11 mouse cellular contexts compared by ENCODE assay signal in genomic region chr4:129382488-129382887, GRCm38 (mm10). TPM values are rescaled to one million over a fixed set of nuclear protein-coding genes. Genes with fewer than 3 reads are reported as not detected.
DNase-seq lines count a peak whose midpoint lies in the region; ATAC-seq and TF ChIP-seq lines count a peak whose summit lies in the region.
"Had no signal": no experiment of that assay in that cellular context is flagged by ENCODE, and none has a peak within 500 bp of the region (broad histone marks: within the 10 kb centered on the region; RNA-seq: fewer than 3 reads in every experiment).

No protein-coding gene starts in this region.

- no peak for TF ChIP-seq CTCF in E14TG2a.4 (conservative IDR thresholded peaks at IDR 0.05; ENCODE audit: low read length)
- no peak for TF ChIP-seq CTCF in intestine, postnatal 0 days (IDR thresholded peaks at IDR 0.05; ENCODE audit: low read depth)

- no peaks in the 10 kb centered on the region for H3K36me3 ChIP-seq in intestine, embryonic 16.5 days (ENCODE audit: control insufficient read depth, insufficient read depth, low read length)
- H3K36me3 ChIP-seq in intestine, embryonic 15.5 days = no peaks in the 10 kb centered on the region
- peaks cover 4% of the 10 kb centered on the region; the same call in 1 of the 2 replicates for H3K36me3 ChIP-seq in E14TG2a.4 (ENCODE audit: insufficient read depth, low read length)
- no peaks in the 10 kb centered on the region for H3K36me3 ChIP-seq in intestine, postnatal 0 days (ENCODE audit: control insufficient read depth, insufficient read depth)
- H3K36me3 ChIP-seq: embryonic facial prominence, embryonic 15.5 days; limb, embryonic 10.5 days; midbrain, embryonic 13.5 days had no signal

- no peak for ATAC-seq in intestine, embryonic 16.5 days
- no peak for ATAC-seq in intestine, embryonic 15.5 days
- ATAC-seq in intestine, postnatal 0 days = no peak
- ATAC-seq: forebrain, embryonic 16.5 days; midbrain, embryonic 13.5 days had no signal

- no peak overlapping the region for H3K9ac ChIP-seq in intestine, embryonic 16.5 days (ENCODE audit: low read depth, low read length)
- H3K9ac ChIP-seq in intestine, embryonic 15.5 days = no peak overlapping the region
- no peak overlapping the region for H3K9ac ChIP-seq in intestine, postnatal 0 days (ENCODE audit: low read depth, low read length)
- H3K9ac ChIP-seq: embryonic facial prominence, embryonic 15.5 days; midbrain, embryonic 13.5 days had no signal

- WGBS in intestine, embryonic 16.5 days = 95% methylated on average over 2 of the region's 2 CpGs
- 95% methylated on average over 2 of the region's 2 CpGs for WGBS in intestine, embryonic 15.5 days
- 87% methylated on average over 2 of the region's 2 CpGs for WGBS in intestine, postnatal 0 days

- H3K27ac ChIP-seq in intestine, embryonic 16.5 days (ENCODE audit: low read length) = peak overlapping the region; percentile 31; the same call in 1 of the 2 replicates
- H3K27ac ChIP-seq in intestine, embryonic 15.5 days = no peak overlapping the region
- no peak overlapping the region for H3K27ac ChIP-seq in intestine, postnatal 0 days (ENCODE audit: low read depth, low read length)
- H3K27ac ChIP-seq: embryonic facial prominence, embryonic 15.5 days; limb, embryonic 10.5 days; midbrain, embryonic 13.5 days had no signal

- H3K9me3 ChIP-seq in intestine, embryonic 16.5 days (ENCODE audit: control insufficient read depth, low read length) = no peaks in the 10 kb centered on the region
- no peaks in the 10 kb centered on the region for H3K9me3 ChIP-seq in intestine, embryonic 15.5 days
- no peaks in the 10 kb centered on the region for H3K9me3 ChIP-seq in E14TG2a.4 (ENCODE audit: low read length)
- no peaks in the 10 kb centered on the region for H3K9me3 ChIP-seq in intestine, postnatal 0 days (ENCODE audit: control insufficient read depth)
- H3K9me3 ChIP-seq: embryonic facial prominence, embryonic 15.5 days; limb, embryonic 10.5 days; midbrain, embryonic 13.5 days had no signal

- H3K27me3 ChIP-seq in intestine, embryonic 16.5 days (replicated peaks; ENCODE audit: control insufficient read depth, insufficient read depth, low read length) = no peaks in the 10 kb centered on the region
- no peaks in the 10 kb centered on the region for H3K27me3 ChIP-seq in intestine, embryonic 15.5 days (replicated peaks)
- H3K27me3 ChIP-seq in E14TG2a.4 (ENCODE audit: insufficient read depth, low read length) = no peaks in the 10 kb centered on the region
- H3K27me3 ChIP-seq in intestine, postnatal 0 days (replicated peaks; ENCODE audit: control insufficient read depth, insufficient read depth, low read length) = no peaks in the 10 kb centered on the region

- no peak overlapping the region for H3K4me3 ChIP-seq in intestine, embryonic 16.5 days (ENCODE audit: low read length)
- H3K4me3 ChIP-seq in intestine, embryonic 15.5 days (replicated peaks) = no peak overlapping the region
- H3K4me3 ChIP-seq in E14TG2a.4 (replicated peaks; ENCODE audit: low read length) = peak overlapping the region; percentile 24; the same call in 1 of the 2 replicates
- H3K4me3 ChIP-seq in intestine, postnatal 0 days (ENCODE audit: low read depth, low read length) = no peak overlapping the region
- H3K4me3 ChIP-seq: embryonic facial prominence, embryonic 15.5 days; limb, embryonic 10.5 days; midbrain, embryonic 13.5 days had no signal

- 0 out of 2 replicates have a peak, but pooled peaks cover 4% of the 10 kb centered on the region for H3K4me1 ChIP-seq in intestine, embryonic 16.5 days (ENCODE audit: control insufficient read depth, insufficient read depth, low read length)
- H3K4me1 ChIP-seq in intestine, embryonic 15.5 days (replicated peaks) = peaks cover 5% of the 10 kb centered on the region; the same call in 1 of the 2 replicates
- peaks cover 81% of the 10 kb centered on the region for H3K4me1 ChIP-seq in E14TG2a.4 (replicated peaks; ENCODE audit: low read depth, low read length)
- H3K4me1 ChIP-seq in intestine, postnatal 0 days (replicated peaks; ENCODE audit: control insufficient read depth, insufficient read depth, low read length) = no peaks in the 10 kb centered on the region
- H3K4me1 ChIP-seq: embryonic facial prominence, embryonic 15.5 days had no signal

- no peak overlapping the region for H3K4me2 ChIP-seq in intestine, embryonic 16.5 days (ENCODE audit: low read depth, low read length)
- no peak overlapping the region for H3K4me2 ChIP-seq in intestine, embryonic 15.5 days (replicated peaks)
- 0 out of 2 replicates have a peak overlapping the region, but pooled peaks have one; percentile 10 for H3K4me2 ChIP-seq in intestine, postnatal 0 days (replicated peaks; ENCODE audit: low read depth)
- H3K4me2 ChIP-seq: embryonic facial prominence, embryonic 15.5 days; midbrain, embryonic 13.5 days had no signal

- peak; percentile 18 for DNase-seq in 3134 (ENCODE audit: extremely low read depth, insufficient read length, low spot score)
- no peak for DNase-seq in urinary bladder, postnatal 4 days (ENCODE audit: low spot score in 2 of 2)
- DNase-seq in MN1 (ENCODE audit: low spot score) = no peak

RNA-seq across cellular contexts. Expression of gene Zbtb8a, which starts 4.6 kb away (rescaled TPM):
- 13.6 and 14.0 TPM in 2 replicates for polyA plus RNA-seq in intestine, embryonic 16.5 days (2015; fragmentation: Nextera tagmentation; extraction: Ambion mirVana)
- polyA plus RNA-seq in intestine, embryonic 15.5 days (2015; fragmentation: Nextera tagmentation; extraction: Ambion mirVana) = 15.1 and 15.4 TPM in 2 replicates
- 6.8 and 7.1 TPM in 2 replicates for polyA plus RNA-seq in intestine, postnatal 0 days (2015; fragmentation: Nextera tagmentation; extraction: Ambion mirVana)

RNA-seq across cellular contexts. Expression of gene Zbtb8os, which starts 47.0 kb away (rescaled TPM):
- polyA plus RNA-seq in intestine, embryonic 16.5 days (2015; fragmentation: Nextera tagmentation; extraction: Ambion mirVana) = 64.2 and 66.9 TPM in 2 replicates
- 58.0 and 62.6 TPM in 2 replicates for polyA plus RNA-seq in intestine, embryonic 15.5 days (2015; fragmentation: Nextera tagmentation; extraction: Ambion mirVana)
- polyA plus RNA-seq in intestine, postnatal 0 days (2015; fragmentation: Nextera tagmentation; extraction: Ambion mirVana) = 92.9 and 94.5 TPM in 2 replicates

RNA-seq across cellular contexts. Expression of gene Rbbp4, which starts 47.3 kb away (rescaled TPM):
- 271 and 297 TPM in 2 replicates for polyA plus RNA-seq in intestine, embryonic 16.5 days (2015; fragmentation: Nextera tagmentation; extraction: Ambion mirVana)
- 310 and 386 TPM in 2 replicates for polyA plus RNA-seq in intestine, embryonic 15.5 days (2015; fragmentation: Nextera tagmentation; extraction: Ambion mirVana)
- polyA plus RNA-seq in intestine, postnatal 0 days (2015; fragmentation: Nextera tagmentation; extraction: Ambion mirVana) = 159 and 175 TPM in 2 replicates

RNA-seq across cellular contexts. Expression of gene Zbtb8b, which starts 58.2 kb away (rescaled TPM):
- polyA plus RNA-seq in intestine, embryonic 16.5 days (2015; fragmentation: Nextera tagmentation; extraction: Ambion mirVana) = 1.1 and 1.2 TPM in 2 replicates
- 1.1 and 1.2 TPM in 2 replicates for polyA plus RNA-seq in intestine, embryonic 15.5 days (2015; fragmentation: Nextera tagmentation; extraction: Ambion mirVana)
- 0.14 and 0.29 TPM in 2 replicates for polyA plus RNA-seq in intestine, postnatal 0 days (2015; fragmentation: Nextera tagmentation; extraction: Ambion mirVana)
